Mouse (Mus musculus): ENCODE measurements at regions not wholly inside any gene's neighbourhood (a gene's known extent, or its start where the extent isn't known, plus 50 kb on each side); places are given as distances from the start of the nearest gene placed in this dataset.

- no peak for DNase-seq (ENCODE audit: low read depth, low spot score)
- TF ChIP-seq CHD2 (IDR thresholded peaks at IDR 0.05; ENCODE audit: low read depth, low read length), result no peak
- no peak for TF ChIP-seq MAFK (IDR thresholded peaks at IDR 0.05; ENCODE audit: insufficient read depth, low read depth, low read length)
- TF ChIP-seq ZC3H11A (IDR thresholded peaks at IDR 0.05; ENCODE audit: borderline replicate concordance, low read depth, low read length), result no peak
- no peak for TF ChIP-seq HCFC1 (IDR thresholded peaks at IDR 0.05; ENCODE audit: borderline replicate concordance, insufficient read depth, low read length)
- TF ChIP-seq ZNF384 (IDR thresholded peaks at IDR 0.05; ENCODE audit: low read depth, low read length), result no peak
- Histone ChIP-seq H3K27ac (ENCODE audit: insufficient read depth, low read depth, low read length, poor library complexity, severe bottlenecking) (no peak overlapping the region), H3K9ac (ENCODE audit: insufficient read depth, low read depth, low read length, poor library complexity, severe bottlenecking) (no peak overlapping the region), H3K4me1 (ENCODE audit: control insufficient read depth in 2 of 2, insufficient read depth in 2 of 2, low read length in 2 of 2, poor library complexity in 1 of 2) (no peaks in the 10 kb centered on the region), H3K36me3 (ENCODE audit: control insufficient read depth, insufficient read depth, low read length, poor library complexity, severe bottlenecking) (no peaks in the 10 kb centered on the region), H3K4me3 (ENCODE audit: insufficient read depth in 1 of 2, low read depth in 1 of 2, low read length in 2 of 2, poor library complexity in 1 of 2, severe bottlenecking in 1 of 2) (no peak overlapping the region), H3K9me3 (ENCODE audit: control insufficient read depth, insufficient read depth, low read depth, low read length) (no peaks in the 10 kb centered on the region)
- in situ Hi-C loops (cut with MboI; ENCODE audit: low sequenced_read_pairs in 2 of 2, unreplicated experiment in 2 of 2), result no loop called here
Measured at GRCm38 (mm10) chr16:86318898-86319297, 417.3 kb upstream of the Adamts5 start.

DNA sequence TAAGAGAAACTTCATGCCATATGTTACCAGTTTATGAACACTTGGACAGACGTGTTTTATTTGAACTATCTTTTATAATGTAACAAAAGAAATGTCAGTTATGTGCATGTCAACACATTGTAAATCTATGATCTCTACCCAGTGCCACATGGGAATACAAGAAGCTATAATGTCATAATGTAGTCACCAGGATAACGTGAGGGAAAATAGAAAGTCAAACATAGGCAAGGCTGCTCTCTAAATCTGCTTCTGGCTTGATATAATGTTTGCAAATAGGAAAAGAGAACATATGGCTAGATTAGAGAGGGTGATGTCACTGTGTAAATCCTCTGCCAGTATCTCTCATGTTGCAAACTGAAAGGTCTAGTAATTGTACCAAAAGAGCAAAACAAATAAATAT lies 408.1 kb upstream of the Adamts5 start:
- Histone ChIP-seq H3K4me3 (ENCODE audit: insufficient read depth in 1 of 2, low read depth in 1 of 2, low read length in 2 of 2, poor library complexity in 1 of 2, severe bottlenecking in 1 of 2) (no peak overlapping the region), H3K4me1 (ENCODE audit: control insufficient read depth in 2 of 2, insufficient read depth in 2 of 2, low read length in 2 of 2, poor library complexity in 1 of 2) (no peaks in the 10 kb centered on the region), H3K9ac (ENCODE audit: insufficient read depth, low read depth, low read length, poor library complexity, severe bottlenecking) (no peak overlapping the region), H3K27ac (ENCODE audit: insufficient read depth, low read depth, low read length, poor library complexity, severe bottlenecking) (no peak overlapping the region), H3K9me3 (ENCODE audit: control insufficient read depth, insufficient read depth, low read depth, low read length) (no peaks in the 10 kb centered on the region), H3K36me3 (ENCODE audit: control insufficient read depth, insufficient read depth, low read length, poor library complexity, severe bottlenecking) (no peaks in the 10 kb centered on the region)
- no peak for DNase-seq (ENCODE audit: low read depth, low spot score)
- TF ChIP-seq HCFC1 (IDR thresholded peaks at IDR 0.05; ENCODE audit: borderline replicate concordance, insufficient read depth, low read length) (no peak), CHD2 (IDR thresholded peaks at IDR 0.05; ENCODE audit: low read depth, low read length) (no peak), ZC3H11A (IDR thresholded peaks at IDR 0.05; ENCODE audit: borderline replicate concordance, low read depth, low read length) (no peak), MAFK (IDR thresholded peaks at IDR 0.05; ENCODE audit: insufficient read depth, low read depth, low read length) (no peak), ZNF384 (IDR thresholded peaks at IDR 0.05; ENCODE audit: low read depth, low read length) (no peak)
- in situ Hi-C loops (cut with MboI; ENCODE audit: low sequenced_read_pairs in 2 of 2, unreplicated experiment in 2 of 2), result no loop called here

DNA sequence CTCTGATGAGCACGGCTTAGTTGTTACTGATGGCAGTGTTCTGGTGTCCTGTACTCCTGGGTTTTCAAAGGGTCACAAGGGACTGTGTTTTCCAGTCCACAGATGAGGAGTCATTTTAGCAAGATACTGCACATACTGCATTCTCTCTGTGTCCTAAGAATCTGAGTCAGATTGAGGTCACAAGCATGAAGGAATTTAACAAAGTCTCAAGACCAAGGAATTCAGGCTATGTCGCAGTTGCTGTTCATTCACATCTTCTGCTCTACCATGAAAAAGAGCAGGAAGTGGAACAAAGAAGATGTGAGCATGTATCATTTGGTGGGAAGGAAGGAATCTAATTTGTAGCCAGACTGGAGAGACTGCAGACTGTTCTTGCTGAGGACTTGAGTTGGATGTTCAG lies 402.2 kb upstream of the Adamts5 start:
- Histone ChIP-seq H3K36me3 (ENCODE audit: control insufficient read depth, insufficient read depth, low read length, poor library complexity, severe bottlenecking) (no peaks in the 10 kb centered on the region), H3K9me3 (ENCODE audit: control insufficient read depth, insufficient read depth, low read depth, low read length) (no peaks in the 10 kb centered on the region), H3K9ac (ENCODE audit: insufficient read depth, low read depth, low read length, poor library complexity, severe bottlenecking) (no peak overlapping the region), H3K27ac (ENCODE audit: insufficient read depth, low read depth, low read length, poor library complexity, severe bottlenecking) (no peak overlapping the region), H3K4me1 (ENCODE audit: control insufficient read depth in 2 of 2, insufficient read depth in 2 of 2, low read length in 2 of 2, poor library complexity in 1 of 2) (no peaks in the 10 kb centered on the region), H3K4me3 (ENCODE audit: insufficient read depth in 1 of 2, low read depth in 1 of 2, low read length in 2 of 2, poor library complexity in 1 of 2, severe bottlenecking in 1 of 2) (no peak overlapping the region)
- TF ChIP-seq ZNF384 (IDR thresholded peaks at IDR 0.05; ENCODE audit: low read depth, low read length) (no peak), MAFK (IDR thresholded peaks at IDR 0.05; ENCODE audit: insufficient read depth, low read depth, low read length) (no peak), CHD2 (IDR thresholded peaks at IDR 0.05; ENCODE audit: low read depth, low read length) (no peak), ZC3H11A (IDR thresholded peaks at IDR 0.05; ENCODE audit: borderline replicate concordance, low read depth, low read length) (no peak), HCFC1 (IDR thresholded peaks at IDR 0.05; ENCODE audit: borderline replicate concordance, insufficient read depth, low read length) (no peak)
- in situ Hi-C loops (cut with MboI; ENCODE audit: low sequenced_read_pairs in 2 of 2, unreplicated experiment in 2 of 2), result no loop called here
- DNase-seq (ENCODE audit: low read depth, low spot score), result no peak

GRCm38 (mm10) chr16:86302451-86303145 lies 401.0 kb upstream of the Adamts5 start:
- H3K27ac ChIP-seq (ENCODE audit: insufficient read depth, low read depth, low read length, poor library complexity, severe bottlenecking), result no peak overlapping the region
- H3K4me1 ChIP-seq (ENCODE audit: control insufficient read depth in 2 of 2, insufficient read depth in 2 of 2, low read length in 2 of 2, poor library complexity in 1 of 2), result no peaks in the 10 kb centered on the region
- no peak overlapping the region for H3K4me3 ChIP-seq (ENCODE audit: insufficient read depth in 1 of 2, low read depth in 1 of 2, low read length in 2 of 2, poor library complexity in 1 of 2, severe bottlenecking in 1 of 2)
- in situ Hi-C loops (cut with MboI; ENCODE audit: low sequenced_read_pairs in 2 of 2, unreplicated experiment in 2 of 2), result no loop called here
- DNase-seq (ENCODE audit: low read depth, low spot score), result no peak
- no peaks in the 10 kb centered on the region for H3K9me3 ChIP-seq (ENCODE audit: control insufficient read depth, insufficient read depth, low read depth, low read length)
- no peak overlapping the region for H3K9ac ChIP-seq (ENCODE audit: insufficient read depth, low read depth, low read length, poor library complexity, severe bottlenecking)
- TF ChIP-seq MAFK (IDR thresholded peaks at IDR 0.05; ENCODE audit: insufficient read depth, low read depth, low read length) (no peak), ZC3H11A (IDR thresholded peaks at IDR 0.05; ENCODE audit: borderline replicate concordance, low read depth, low read length) (peak; percentile 48; the same call in 1 of the 2 replicates)
- no peaks in the 10 kb centered on the region for H3K36me3 ChIP-seq (ENCODE audit: control insufficient read depth, insufficient read depth, low read length, poor library complexity, severe bottlenecking)

GRCm38 (mm10) chr16:86294436-86294835 lies 392.8 kb upstream of the Adamts5 start:
- no peak overlapping the region for H3K4me3 ChIP-seq (ENCODE audit: insufficient read depth in 1 of 2, low read depth in 1 of 2, low read length in 2 of 2, poor library complexity in 1 of 2, severe bottlenecking in 1 of 2)
- H3K9ac ChIP-seq (ENCODE audit: insufficient read depth, low read depth, low read length, poor library complexity, severe bottlenecking), result no peak overlapping the region
- DNase-seq (ENCODE audit: low read depth, low spot score), result no peak
- TF ChIP-seq MAFK (IDR thresholded peaks at IDR 0.05; ENCODE audit: insufficient read depth, low read depth, low read length) (no peak), ZC3H11A (IDR thresholded peaks at IDR 0.05; ENCODE audit: borderline replicate concordance, low read depth, low read length) (no peak), CHD2 (IDR thresholded peaks at IDR 0.05; ENCODE audit: low read depth, low read length) (no peak), HCFC1 (IDR thresholded peaks at IDR 0.05; ENCODE audit: borderline replicate concordance, insufficient read depth, low read length) (no peak), ZNF384 (IDR thresholded peaks at IDR 0.05; ENCODE audit: low read depth, low read length) (no peak)
- H3K4me1 ChIP-seq (ENCODE audit: control insufficient read depth in 2 of 2, insufficient read depth in 2 of 2, low read length in 2 of 2, poor library complexity in 1 of 2), result no peaks in the 10 kb centered on the region
- in situ Hi-C loops (cut with MboI; ENCODE audit: low sequenced_read_pairs in 2 of 2, unreplicated experiment in 2 of 2), result no loop called here
- H3K27ac ChIP-seq (ENCODE audit: insufficient read depth, low read depth, low read length, poor library complexity, severe bottlenecking), result no peak overlapping the region
- H3K36me3 ChIP-seq (ENCODE audit: control insufficient read depth, insufficient read depth, low read length, poor library complexity, severe bottlenecking), result no peaks in the 10 kb centered on the region
- no peaks in the 10 kb centered on the region for H3K9me3 ChIP-seq (ENCODE audit: control insufficient read depth, insufficient read depth, low read depth, low read length)

Data from ES-E14 (cell line).